Mouse (Mus musculus) MEL (cell line): Measurements from ENCODE around the gene Rnf220. TPM values are rescaled to one million over a fixed set of nuclear protein-coding genes. Genes with fewer than 3 reads are reported as not detected.

Experiments
- DNase-seq: peaks from one replicate; pipeline ENCODE4 v3.0.0; 2011; ENCODE audit warnings: low read depth, low spot score
- H3K27ac ChIP-seq: 2 replicates; pipeline ENCODE4 v1.5.1; 2012; ENCODE audit warnings: low read depth, mild to moderate bottlenecking, control low read depth, low read length, moderate library complexity; ENCODE audit not compliant: control insufficient read depth
- H3K27me3 ChIP-seq, 2 experiments: fragments of 150-350 bp in 1 of 2; sonication (generic) in 1 of 2; 2 replicates each; pipeline ENCODE4 v1.6.1; 2012; ENCODE audit warnings: low read length in 2 of 2, mild to moderate bottlenecking in 2 of 2, improper control_type of control experiment in 1 of 2, moderate library complexity in 1 of 2; ENCODE audit not compliant: insufficient read depth in 2 of 2, control insufficient read depth in 1 of 2
- H3K36me3 ChIP-seq, 2 experiments: 2 replicates each; pipeline ENCODE4 v1.6.1; 2012 to 2014; ENCODE audit warnings: low read length in 2 of 2, improper control_type of control experiment in 1 of 2, inconsistent platforms in 1 of 2, mild to moderate bottlenecking in 1 of 2; ENCODE audit not compliant: insufficient read depth in 2 of 2, control insufficient read depth in 1 of 2
- H3K4me1 ChIP-seq, 2 experiments: fragments of 150-350 bp in 1 of 2; sonication (generic) in 1 of 2; 2 replicates each; pipeline ENCODE4 v1.6.1; 2012; ENCODE audit warnings: low read length in 2 of 2, improper control_type of control experiment in 1 of 2, mild to moderate bottlenecking in 1 of 2; ENCODE audit not compliant: insufficient read depth in 2 of 2, control insufficient read depth in 1 of 2
- H3K4me3 ChIP-seq, 2 experiments: fragments of 150-350 bp in 1 of 2; sonication (generic) in 1 of 2; 2 replicates each; pipeline ENCODE4 v1.5.1; 2012; ENCODE audit warnings: low read depth in 2 of 2, low read length in 2 of 2, mild to moderate bottlenecking in 2 of 2, moderate library complexity in 2 of 2, control low read depth in 1 of 2, improper control_type of control experiment in 1 of 2; ENCODE audit not compliant: control insufficient read depth in 1 of 2, insufficient read depth in 1 of 2
- H3K79me2 ChIP-seq: 2 replicates; pipeline ENCODE4 v1.6.1; 2012; ENCODE audit warnings: mild to moderate bottlenecking, low read length, moderate library complexity; ENCODE audit not compliant: control insufficient read depth, poor library complexity, insufficient read depth
- H3K9ac ChIP-seq: 2 replicates; pipeline ENCODE4 v1.6.1; 2012; ENCODE audit warnings: low read depth, mild to moderate bottlenecking, control low read depth, low read length, moderate library complexity; ENCODE audit not compliant: control insufficient read depth, poor library complexity, severe bottlenecking
- H3K9me3 ChIP-seq: fragments of 150-350 bp; sonication (generic); replicated peaks from 2 replicates; pipeline ENCODE4 v1.6.1; 2012; ENCODE audit warnings: mild to moderate bottlenecking, low read length, improper control_type of control experiment, moderate library complexity; ENCODE audit not compliant: insufficient read depth
- CHD1 ChIP-seq: IDR thresholded peaks from 2 replicates; pipeline ENCODE4 v1.6.1; 2012; ENCODE audit warnings: low read depth, mild to moderate bottlenecking, inconsistent platforms, low read length, improper control_type of control experiment
- CTCF ChIP-seq, 3 experiments: IDR thresholded peaks in 2 of 3; conservative IDR thresholded peaks in 1 of 3; 2 replicates each; pipeline ENCODE4 v1.5.1; 2011 to 2012; ENCODE audit warnings: low read length in 3 of 3, low read depth in 2 of 3, mild to moderate bottlenecking in 2 of 3, improper control_type of control experiment in 1 of 3, inconsistent platforms in 1 of 3, mixed read lengths in 1 of 3, moderate library complexity in 1 of 3; ENCODE audit not compliant: control insufficient read depth in 1 of 3, insufficient read depth in 1 of 3, poor library complexity in 1 of 3, severe bottlenecking in 1 of 3
- E2F4 ChIP-seq: IDR thresholded peaks from 2 replicates; pipeline ENCODE4 v1.6.1; 2011; ENCODE audit warnings: low read depth, low read length, improper control_type of control experiment, borderline replicate concordance
- JUND ChIP-seq: IDR thresholded peaks from 2 replicates; pipeline ENCODE4 v1.6.1; 2011; ENCODE audit warnings: low read depth, mild to moderate bottlenecking, improper control_type of control experiment, low read length
- KAT2A ChIP-seq: conservative IDR thresholded peaks from 2 replicates; pipeline ENCODE4 v1.6.1; 2012; ENCODE audit warnings: low read depth, low read length, improper control_type of control experiment, inconsistent platforms
- MAFK ChIP-seq: IDR thresholded peaks from 2 replicates; pipeline ENCODE4 v1.6.1; 2011; ENCODE audit warnings: low read depth, mild to moderate bottlenecking, low read length, improper control_type of control experiment, borderline replicate concordance
- MAZ ChIP-seq: IDR thresholded peaks from 2 replicates; pipeline ENCODE4 v1.6.1; 2012; ENCODE audit warnings: low read depth, mild to moderate bottlenecking, inconsistent platforms, low read length, improper control_type of control experiment
- MYB ChIP-seq: IDR thresholded peaks from 2 replicates; pipeline ENCODE4 v1.6.1; 2011; ENCODE audit warnings: mild to moderate bottlenecking, low read depth, low read length, improper control_type of control experiment
- NELFE ChIP-seq: IDR thresholded peaks from 2 replicates; pipeline ENCODE4 v1.6.1; 2011; ENCODE audit warnings: low read depth, low read length, improper control_type of control experiment
- NRF1 ChIP-seq: IDR thresholded peaks from 2 replicates; pipeline ENCODE4 v1.6.1; 2014; ENCODE audit warnings: low read depth, mild to moderate bottlenecking, inconsistent platforms, low read length, improper control_type of control experiment, moderate library complexity; ENCODE audit not compliant: poor library complexity, insufficient read depth, severe bottlenecking
- RCOR1 ChIP-seq: IDR thresholded peaks from 2 replicates; pipeline ENCODE4 v1.6.1; 2012; ENCODE audit warnings: low read depth, mild to moderate bottlenecking, inconsistent platforms, low read length, improper control_type of control experiment
- TAL1 ChIP-seq: IDR thresholded peaks from 2 replicates; pipeline ENCODE4 v1.6.1; 2012; ENCODE audit warnings: mild to moderate bottlenecking, inconsistent platforms, low read length, moderate library complexity, mixed read lengths
- TBP ChIP-seq: IDR thresholded peaks from 2 replicates; pipeline ENCODE4 v1.8.0; 2011; ENCODE audit warnings: low read depth, low read length, improper control_type of control experiment
- TCF12 ChIP-seq: IDR thresholded peaks from 2 replicates; pipeline ENCODE4 v1.6.1; 2014; ENCODE audit warnings: low read depth, mild to moderate bottlenecking, inconsistent platforms, low read length, improper control_type of control experiment, moderate library complexity
- UBTF ChIP-seq: IDR thresholded peaks from 2 replicates; pipeline ENCODE4 v1.6.1; 2012; ENCODE audit warnings: low read depth, mild to moderate bottlenecking, inconsistent platforms, low read length, improper control_type of control experiment, moderate library complexity, borderline replicate concordance; ENCODE audit not compliant: insufficient read depth
- polyA plus RNA-seq, 2 experiments: library from polyadenylated mRNA; stranded (reverse) in 1 of 2; unstranded in 1 of 2; fragments of >175 nt in 1 of 2; fragments of >200 nt in 1 of 2; gene quantifications; 2 replicates each; pipeline versions ENCODE4 v1.2.1 to v1.2.4; 2012; ENCODE audit warnings: low replicate concordance in 2 of 2, low read depth in 1 of 2; ENCODE audit not compliant: insufficient read length in 2 of 2, insufficient read depth in 1 of 2, missing spikeins in 1 of 2
- total RNA-seq: library from RNA; depleted of rRNA; stranded (reverse); fragments of 300-350 nt; gene quantifications from 2 replicates; pipeline ENCODE4 v1.2.3, GENCODE M21; 2012; rRNA removed

Gene Rnf220
- total and polyA plus RNA-seq, 3 experiments: 121 to 201 TPM; not detected in 1

DNA sequence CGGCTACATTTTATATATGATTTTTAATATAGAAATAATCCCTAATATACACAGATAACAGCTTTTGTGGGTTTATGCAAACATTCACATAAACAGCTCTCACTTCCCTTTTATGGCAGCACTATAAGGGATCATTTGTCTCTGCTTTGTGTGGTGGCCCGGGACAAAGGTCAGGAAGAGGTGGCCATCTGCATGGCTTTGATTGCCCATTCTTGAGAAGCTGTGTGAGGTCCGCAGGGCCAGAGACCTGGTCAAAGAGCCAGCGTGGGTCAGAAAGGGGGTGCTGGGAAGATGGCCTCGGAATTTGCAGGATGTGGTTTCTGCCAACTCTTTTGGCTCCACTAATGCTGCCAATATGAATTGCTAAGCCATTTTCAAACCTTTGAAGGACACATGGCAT is 273.9 kb downstream of the Rnf220 start:
- Histone ChIP-seq H3K27ac (no peak overlapping the region), H3K36me3 (peaks cover 0 to 16% of the 10 kb centered on the region in 2 experiments; a peak in 2 of 4 replicates), H3K79me2 (no peaks in the 10 kb centered on the region), H3K9me3 (no peaks in the 10 kb centered on the region), H3K27me3 (peaks cover 2 to 4% of the 10 kb centered on the region in 2 experiments; a peak in 3 of 4 replicates)
- TF ChIP-seq TCF12 (no peak), MYB (no peak), TBP (no peak), JUND (no peak), KAT2A (no peak), RCOR1 (no peak), E2F4 (no peak), UBTF (no peak), MAFK (no peak)
- TF ChIP-seq, all 39 proteins: peak for 0
- no peak overlapping the region for H3K4me3 ChIP-seq
- no peak for DNase-seq
- H3K9ac ChIP-seq: no peak overlapping the region
- peaks cover 5 to 18% of the 10 kb centered on the region in 2 experiments; a peak in 3 of 4 replicates for H3K4me1 ChIP-seq

DNA sequence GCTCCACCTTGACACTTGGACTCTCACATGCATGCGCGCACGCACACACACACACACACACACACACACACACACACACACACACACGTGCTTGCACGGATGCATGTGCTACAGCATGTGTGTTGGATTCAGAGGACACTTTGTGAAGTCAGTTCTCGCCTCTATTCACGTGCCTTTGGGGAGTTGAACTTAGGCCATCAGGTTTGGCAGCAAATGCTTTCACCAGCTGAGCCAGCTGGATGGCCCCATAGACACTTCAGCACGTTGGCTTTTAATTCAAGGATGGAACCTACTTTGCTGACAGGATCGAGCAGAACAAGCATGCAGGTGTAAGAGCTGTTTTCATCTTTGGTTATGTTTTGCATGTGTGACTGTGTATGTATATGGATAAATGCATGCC is 275.0 kb downstream of the Rnf220 start:
- Histone ChIP-seq H3K9me3 (no peaks in the 10 kb centered on the region), H3K36me3 (peaks cover 0 to 16% of the 10 kb centered on the region in 2 experiments; a peak in 2 of 4 replicates), H3K9ac (no peak overlapping the region), H3K4me1 (peaks cover 5 to 18% of the 10 kb centered on the region in 2 experiments; a peak in 3 of 4 replicates), H3K4me3 (no peak overlapping the region), H3K27me3 (peaks cover 0 to 2% of the 10 kb centered on the region in 2 experiments; a peak in 3 of 4 replicates), H3K79me2 (no peaks in the 10 kb centered on the region), H3K27ac (no peak overlapping the region)
- no peak for DNase-seq
- TF ChIP-seq TCF12 (no peak), UBTF (no peak), CHD1 (no peak), MAZ (no peak), NELFE (no peak), CTCF (IDR thresholded peaks at IDR 0.05 in 2 of 3, conservative IDR thresholded peaks at IDR 0.05 in 1 of 3; ENCODE audit: control insufficient read depth in 1 of 3, insufficient read depth in 1 of 3, low read depth in 2 of 3, low read length in 3 of 3, poor library complexity in 1 of 3, severe bottlenecking in 1 of 3) (no peak), NRF1 (no peak), RCOR1 (no peak), TAL1 (no peak), JUND (no peak)

Other genes starting within 250 kb of the Rnf220 start
- 0.36 and 0.65 TPM in 2 replicates for gene Tmem53, start 245.1 kb downstream of the Rnf220 start, total RNA-seq
- gene Tmem53, start 245.1 kb downstream of the Rnf220 start, polyA plus RNA-seq: 1 to 10 TPM in 1 of 2 experiments, not detected in 1; 1.3 TPM
- gene Armh1, start 244.9 kb downstream of the Rnf220 start, total RNA-seq: not detected in 2 replicates
- gene Armh1, start 244.9 kb downstream of the Rnf220 start, polyA plus RNA-seq: not detected
- 34.9 and 36.7 TPM in 2 replicates for gene Eri3, start 53.3 kb upstream of the Rnf220 start, total RNA-seq
- 10 to 100 TPM in 1 of 2 experiments, not detected in 1; 63.9 TPM for gene Eri3, start 53.3 kb upstream of the Rnf220 start, polyA plus RNA-seq
- 44.7 and 45.2 TPM in 2 replicates for gene Dmap1, start 185.2 kb upstream of the Rnf220 start, total RNA-seq
- 10 to 100 TPM in 1 of 2 experiments, not detected in 1; 69.7 TPM for gene Dmap1, start 185.2 kb upstream of the Rnf220 start, polyA plus RNA-seq
- gene Gm12845, start 227.4 kb upstream of the Rnf220 start, total RNA-seq: not detected in 2 replicates
- not detected for gene Gm12845, start 227.4 kb upstream of the Rnf220 start, polyA plus RNA-seq